Comparison of ENCODE assay signal across 12 mouse cellular contexts in the genomic region with DNA sequence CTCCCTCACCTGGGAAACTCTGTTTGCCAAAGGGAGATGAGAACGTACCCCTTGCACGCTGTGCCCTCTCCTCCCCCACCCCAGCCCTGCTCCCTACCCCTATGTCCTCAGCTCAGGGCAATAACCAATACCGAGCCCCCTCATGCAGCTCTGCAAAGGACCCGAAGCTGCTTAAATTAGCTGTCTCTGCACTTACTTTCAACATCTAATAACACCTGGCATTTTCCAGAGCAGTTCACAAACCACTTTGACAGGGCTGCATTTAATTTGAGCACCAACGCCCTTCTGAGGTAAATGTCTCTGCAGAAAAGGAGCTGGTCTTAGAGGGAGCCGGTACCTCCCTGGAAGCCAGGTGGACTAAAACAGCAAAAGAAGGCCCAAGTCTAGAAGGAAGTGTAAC. TPM values are rescaled to one million over a fixed set of nuclear protein-coding genes. Genes with fewer than 3 reads are reported as not detected.
DNase-seq lines count a peak whose midpoint lies in the region; ATAC-seq and TF ChIP-seq lines count a peak whose summit lies in the region.
"Had no signal": no experiment of that assay in that cellular context is flagged by ENCODE, and none has a peak within 500 bp of the region (broad histone marks: within the 10 kb centered on the region; RNA-seq: fewer than 3 reads in every experiment).

No protein-coding gene starts in this region.

- H3K4me1 ChIP-seq in heart, postnatal 0 days (ENCODE audit: control insufficient read depth, insufficient read depth), result no peaks in the 10 kb centered on the region; the same call in 1 of the 2 replicates
- H3K4me1 ChIP-seq in thymus, adult 2 months (replicated peaks; ENCODE audit: control insufficient read depth, insufficient read depth, low read length), result peaks cover 58% of the 10 kb centered on the region
- H3K4me1 ChIP-seq in stomach, embryonic 15.5 days, result peaks cover 9% of the 10 kb centered on the region; the same call in 1 of the 2 replicates

- intact Hi-C loops in heart, postnatal 36 days (cut with DNase I), result no loop called here

- no peaks in the 10 kb centered on the region for H3K27me3 ChIP-seq in heart, postnatal 0 days (ENCODE audit: control insufficient read depth, insufficient read depth, low read length)
- H3K27me3 ChIP-seq in thymus, adult 2 months (ENCODE audit: control insufficient read depth, insufficient read depth, low read length), result no peaks in the 10 kb centered on the region
- H3K27me3 ChIP-seq in stomach, embryonic 15.5 days (replicated peaks), result no peaks in the 10 kb centered on the region
- H3K27me3 ChIP-seq: liver, embryonic 13.5 days had no signal

- peak overlapping the region; percentile 56; the same call in 1 of the 2 replicates for H3K27ac ChIP-seq in heart, postnatal 0 days (ENCODE audit: low read depth)
- peak overlapping the region; percentile 100 for H3K27ac ChIP-seq in thymus, adult 2 months (ENCODE audit: control insufficient read depth, insufficient read depth, low read length)
- peak overlapping the region; percentile 55; the same call in 1 of the 2 replicates for H3K27ac ChIP-seq in stomach, embryonic 15.5 days
- H3K27ac ChIP-seq: liver, embryonic 13.5 days had no signal

- H3K9me3 ChIP-seq in heart, postnatal 0 days (replicated peaks; ENCODE audit: control insufficient read depth, low read length), result no peaks in the 10 kb centered on the region
- no peaks in the 10 kb centered on the region for H3K9me3 ChIP-seq in stomach, embryonic 15.5 days
- H3K9me3 ChIP-seq: liver, embryonic 13.5 days had no signal

- ATAC-seq in heart, postnatal 0 days (ENCODE audit: insufficient read depth, low read depth), result no peak
- ATAC-seq in stomach, embryonic 15.5 days (ENCODE audit: insufficient read depth, low FRiP score, low read depth), result no peak
- ATAC-seq: midbrain, embryonic 16.5 days had no signal

- DNase-seq in heart, postnatal 0 days (ENCODE audit: low spot score), result no peak
- DNase-seq in heart, postnatal 36 days, result no peak
- peak; percentile 55 for DNase-seq in thymus, adult 2 months
- no peak for DNase-seq in thymus, postnatal 0 days (ENCODE audit: low spot score)
- DNase-seq in cerebellum, postnatal 10 days, result no peak
- DNase-seq in lung, postnatal 14 days, result no peak
- DNase-seq: cerebellum, adult 8-10 months; gastrocnemius, postnatal 36 days; heart, postnatal 10 days; liver, embryonic 13.5 days had no signal

- no peak for TF ChIP-seq EP300 in heart, postnatal 0 days (IDR thresholded peaks at IDR 0.05; ENCODE audit: low read depth)

- H3K36me3 ChIP-seq in heart, postnatal 0 days (replicated peaks; ENCODE audit: control insufficient read depth, insufficient read depth, low read length), result no peaks in the 10 kb centered on the region
- no peaks in the 10 kb centered on the region for H3K36me3 ChIP-seq in thymus, adult 2 months (ENCODE audit: control insufficient read depth, insufficient read depth, low read length)
- no peaks in the 10 kb centered on the region for H3K36me3 ChIP-seq in stomach, embryonic 15.5 days
- H3K36me3 ChIP-seq: liver, embryonic 13.5 days had no signal

- no peak overlapping the region for H3K4me2 ChIP-seq in heart, postnatal 0 days (ENCODE audit: low read depth, low read length)
- H3K4me2 ChIP-seq in stomach, embryonic 15.5 days, result no peak overlapping the region
- H3K4me2 ChIP-seq: liver, embryonic 13.5 days had no signal

- no peak for TF ChIP-seq CTCF in heart, postnatal 0 days (IDR thresholded peaks at IDR 0.05; ENCODE audit: low read depth)
- TF ChIP-seq CTCF in thymus, adult 2 months (IDR thresholded peaks at IDR 0.05; ENCODE audit: borderline replicate concordance, control insufficient read depth, extremely low read depth, insufficient read depth, low read length, poor library complexity), result no peak

- WGBS in heart, postnatal 0 days, result 57% methylated on average over 6 of the region's 6 CpGs
- WGBS in thymus, adult 2 months, result 6% methylated on average over 6 of the region's 6 CpGs
- 29% methylated on average over 6 of the region's 6 CpGs for WGBS in stomach, embryonic 15.5 days

- H3K9ac ChIP-seq in heart, postnatal 0 days (replicated peaks; ENCODE audit: low read depth, low read length), result no peak overlapping the region
- H3K9ac ChIP-seq in stomach, embryonic 15.5 days, result no peak overlapping the region
- H3K9ac ChIP-seq: liver, embryonic 13.5 days had no signal

- TF ChIP-seq POLR2A in thymus, adult 2 months (IDR thresholded peaks at IDR 0.05; ENCODE audit: control insufficient read depth, extremely low read depth, insufficient read depth, low read length, poor library complexity), result no peak

- no peak overlapping the region for H3K4me3 ChIP-seq in heart, postnatal 0 days (ENCODE audit: low read depth, low read length)
- no peak overlapping the region for H3K4me3 ChIP-seq in thymus, adult 2 months (ENCODE audit: control insufficient read depth, insufficient read depth, low read length)
- H3K4me3 ChIP-seq in stomach, embryonic 15.5 days (replicated peaks), result no peak overlapping the region
- H3K4me3 ChIP-seq: liver, embryonic 13.5 days had no signal

RNA-seq across cellular contexts. Expression of a gene that starts 3.4 kb away (rescaled TPM):
- 57.5 and 68.5 TPM in 2 replicates for total RNA-seq in heart, postnatal 0 days (2014; rRNA removed; ENCODE audit: low replicate concordance)
- 44.9 and 47.8 TPM in 2 replicates for polyA plus RNA-seq in heart, postnatal 0 days (2015; fragmentation: Nextera tagmentation; extraction: Ambion mirVana)
- 10 to 100 TPM; 20.0 to 23.2 TPM for total RNA-seq in heart, postnatal 36 days (2021)
- polyA plus RNA-seq in thymus, adult 2 months (2012; rRNA removed), result 168 and 169 TPM in 2 replicates
- polyA plus RNA-seq in thymus, postnatal 0 days (2015; fragmentation: Nextera tagmentation; extraction: Ambion mirVana), result 281 and 293 TPM in 2 replicates
- polyA plus RNA-seq in stomach, embryonic 15.5 days (2015; fragmentation: Nextera tagmentation; extraction: Ambion mirVana), result 79.7 and 87.3 TPM in 2 replicates
